Mouse (Mus musculus) layer of hippocampus, adult 8-10 months (tissue): ENCODE measurements at regions not wholly inside any gene's neighbourhood (a gene's known extent, or its start where the extent isn't known, plus 50 kb on each side); places are given as distances from the start of the nearest gene placed in this dataset.

Source experiments
- DNase-seq, 2 experiments: peaks; one replicate each; pipeline ENCODE4 v3.0.0; 2022; ENCODE audit warnings: low spot score in 2 of 2

DNA sequence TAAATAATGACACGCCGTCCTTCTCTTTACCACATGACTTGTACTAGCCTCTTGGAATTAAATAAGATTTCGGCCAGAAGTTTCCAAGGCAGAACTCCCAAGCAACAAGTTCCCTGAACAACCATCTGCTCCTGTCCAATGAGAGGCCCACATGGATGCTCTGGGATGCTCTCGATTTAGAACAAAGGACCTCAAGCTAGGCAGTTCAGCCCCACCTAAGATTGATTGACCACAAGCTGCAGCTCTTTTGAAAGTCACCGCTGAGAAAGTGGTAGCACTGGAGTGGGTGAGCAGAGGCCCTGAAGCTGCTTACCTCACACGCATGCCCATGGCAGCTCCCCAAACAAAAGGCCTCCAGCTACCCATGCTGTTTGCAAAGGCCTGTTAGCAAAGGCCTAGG lies 73.1 kb upstream of the Eomes start:
- no peak for DNase-seq

DNA sequence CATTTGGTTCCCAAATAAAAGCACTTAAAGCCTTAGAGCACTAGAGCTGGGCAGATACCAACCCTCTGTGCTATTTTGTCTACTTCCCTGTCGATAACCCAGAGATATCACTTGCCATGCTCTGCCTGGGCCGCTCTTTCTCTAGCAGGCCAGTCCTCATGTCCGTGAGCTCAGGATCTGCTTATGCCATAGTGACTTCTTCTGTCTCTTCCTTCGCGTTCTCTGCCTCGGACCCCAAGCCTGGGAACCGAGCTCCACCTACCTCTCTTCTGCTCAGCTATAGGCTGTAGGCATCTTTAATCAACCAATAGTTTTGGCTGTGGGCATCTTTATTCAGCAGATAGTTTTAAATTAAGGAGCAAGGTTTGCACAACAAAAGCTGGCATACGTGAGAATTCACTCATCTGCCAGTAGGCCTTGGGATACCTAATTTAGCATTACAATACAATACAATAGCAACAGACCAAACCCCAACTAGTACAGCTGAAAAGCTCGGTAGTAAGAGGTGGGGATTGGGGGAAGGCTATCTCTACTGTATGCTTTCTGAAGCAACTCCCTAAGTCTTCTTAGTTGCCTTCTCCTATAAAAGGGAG lies 72.0 kb upstream of the Eomes start:
- DNase-seq = no peak

DNA sequence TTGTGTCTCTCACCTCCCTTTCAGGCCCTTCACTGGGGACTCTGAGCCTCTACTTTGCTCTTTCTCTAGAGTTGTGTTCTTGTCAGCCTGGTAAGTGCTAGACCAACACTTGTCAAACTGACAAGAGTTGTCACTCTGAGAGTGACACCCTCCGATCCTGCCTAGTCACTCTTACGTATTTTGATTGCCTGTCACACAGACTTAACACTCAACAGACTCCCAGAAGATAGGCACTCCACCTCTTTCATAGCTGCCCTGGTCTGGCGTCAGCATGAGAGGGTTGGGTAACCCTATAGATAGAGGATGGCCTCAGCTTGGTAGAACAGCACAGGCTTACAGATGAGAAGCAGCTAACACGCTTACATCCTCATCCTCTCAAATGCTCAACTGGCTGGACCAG lies 62.0 kb upstream of the Eomes start:
- DNase-seq = no peak

DNA sequence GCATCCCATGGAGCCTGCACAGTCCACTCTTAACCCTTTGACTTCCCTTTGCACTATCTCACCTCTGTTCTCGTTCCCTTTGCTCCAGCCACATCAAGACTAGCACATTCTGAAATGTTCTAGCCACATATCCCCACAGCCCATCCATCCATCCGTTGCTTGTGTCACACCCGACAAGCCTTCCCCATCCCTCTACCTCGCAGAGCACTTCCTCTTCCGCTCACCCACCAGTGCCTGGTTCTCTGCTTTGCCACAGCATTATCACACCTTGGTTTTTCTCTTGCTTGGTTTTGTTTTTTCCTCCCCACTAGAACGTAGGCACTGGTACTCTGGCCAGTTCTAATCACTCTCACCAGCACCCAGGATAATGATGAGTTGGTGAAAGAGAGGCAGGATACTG lies 61.5 kb upstream of the Eomes start:
- no peak for DNase-seq

DNA sequence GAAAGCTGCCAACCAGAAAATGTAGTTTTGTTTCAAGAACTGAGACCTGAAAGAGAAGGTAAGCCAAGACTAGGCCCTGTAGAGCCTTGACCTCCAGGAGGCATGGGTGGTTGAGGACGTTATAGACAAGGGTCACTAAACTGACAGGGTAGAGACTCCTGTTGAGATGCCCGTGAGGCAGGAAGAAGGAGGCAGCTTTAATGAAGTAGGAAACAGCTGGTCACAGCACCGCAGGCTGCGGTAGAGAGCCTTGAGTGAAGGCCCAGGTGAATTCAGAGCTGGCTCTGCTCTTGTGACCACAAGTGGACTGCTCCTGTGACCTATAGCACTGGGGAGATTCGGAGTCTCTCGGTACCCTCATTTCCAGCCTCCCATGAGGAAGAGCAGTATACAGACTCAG lies 53.7 kb upstream of the Eomes start:
- DNase-seq = no peak
